Mouse (Mus musculus): Measurements from ENCODE around the gene Esf1. TPM values are rescaled to one million over a fixed set of nuclear protein-coding genes. Genes with fewer than 3 reads are reported as not detected.
"Not testable (repeated sequence)": the region's sequence is repeated elsewhere in the genome, so short reads cannot be mapped to it uniquely, and the experiment has no call there.

Gene Esf1
- polyA plus RNA-seq (2015; fragmentation: Nextera tagmentation; extraction: Ambion mirVana) = 17.6 and 24.6 TPM in 2 replicates

DNA sequence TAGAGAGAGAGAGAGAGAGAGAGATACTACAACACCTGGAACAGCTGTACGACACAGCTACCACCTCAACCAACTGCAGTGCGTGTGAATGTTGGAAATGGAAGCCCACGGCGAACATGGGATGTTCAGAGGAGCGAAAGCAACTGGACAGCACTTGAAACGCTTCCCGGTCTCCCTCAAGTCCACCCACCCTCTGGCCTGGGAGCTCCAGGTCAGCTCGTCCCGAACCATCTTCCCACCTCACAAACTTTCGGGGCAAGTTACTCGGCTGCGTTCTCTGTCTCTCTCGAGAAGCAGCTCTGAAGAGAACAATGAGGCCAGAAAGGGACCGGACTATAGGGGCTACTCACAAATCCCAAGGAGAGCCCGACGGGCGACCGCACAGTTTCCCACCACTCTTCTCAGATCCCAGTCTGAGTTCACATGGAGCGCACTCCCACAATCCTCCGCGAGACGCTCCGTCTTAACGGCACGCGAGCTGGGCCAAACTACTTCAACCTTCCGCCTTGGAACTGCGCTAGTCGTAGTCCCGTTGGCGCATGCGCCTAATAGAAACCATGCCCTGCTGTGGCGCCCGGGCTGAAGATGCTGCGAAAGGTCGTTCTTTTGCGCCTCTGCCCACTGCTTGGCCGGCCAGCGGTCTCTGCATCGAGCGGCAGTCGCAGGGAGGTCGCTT, at the start of gene Esf1, which contains the start of gene Ndufaf5:
Gene Esf1 (minus strand): TSS at position 438 of the 676 bp plus-strand sequence.
Gene Ndufaf5 (plus strand): TSS at position 523 of the 676 bp plus-strand sequence.
- DNase-seq (ENCODE audit: low spot score) = peak; percentile 95

DNA sequence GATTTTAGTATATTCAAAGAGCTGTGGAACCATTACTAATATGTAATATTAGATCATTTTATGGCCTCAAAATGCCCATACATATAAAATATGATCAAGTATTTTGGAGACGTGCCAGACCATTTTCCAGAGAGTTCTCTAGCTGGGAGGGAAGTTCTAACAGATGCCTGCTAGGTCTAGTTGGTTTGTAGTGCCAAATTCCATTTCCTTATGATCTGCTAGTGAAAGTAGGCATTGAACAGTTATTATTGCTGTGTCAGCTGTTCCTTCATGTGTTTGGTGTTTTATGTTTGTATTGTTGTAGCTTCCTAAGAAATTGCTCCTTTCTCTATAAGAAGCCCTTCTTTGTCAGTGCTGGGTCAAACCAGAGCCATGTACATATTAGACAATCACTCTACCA, 45.6 kb upstream of the Esf1 start:
- no peak for DNase-seq (ENCODE audit: low spot score)

DNA sequence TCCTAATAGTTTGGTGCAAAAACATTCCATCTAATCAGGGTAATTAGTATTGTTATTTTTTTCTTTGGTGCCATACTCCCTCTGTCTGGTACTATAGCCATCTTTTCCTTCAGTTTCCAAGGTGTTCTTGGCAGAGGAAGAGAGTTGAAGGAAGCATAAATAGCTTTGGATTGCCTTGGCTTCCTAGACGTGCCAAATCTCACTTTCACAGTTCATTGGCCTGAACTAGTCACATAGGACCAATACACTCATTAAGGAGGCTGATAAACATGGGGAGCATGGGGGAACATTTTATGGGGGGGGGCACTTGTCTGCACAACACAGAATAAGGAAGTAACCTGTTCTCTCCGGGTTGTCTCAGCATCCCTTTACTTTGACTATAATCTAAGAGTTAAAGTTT, 45.1 kb upstream of the Esf1 start:
- no peak for DNase-seq (ENCODE audit: low spot score)

DNA sequence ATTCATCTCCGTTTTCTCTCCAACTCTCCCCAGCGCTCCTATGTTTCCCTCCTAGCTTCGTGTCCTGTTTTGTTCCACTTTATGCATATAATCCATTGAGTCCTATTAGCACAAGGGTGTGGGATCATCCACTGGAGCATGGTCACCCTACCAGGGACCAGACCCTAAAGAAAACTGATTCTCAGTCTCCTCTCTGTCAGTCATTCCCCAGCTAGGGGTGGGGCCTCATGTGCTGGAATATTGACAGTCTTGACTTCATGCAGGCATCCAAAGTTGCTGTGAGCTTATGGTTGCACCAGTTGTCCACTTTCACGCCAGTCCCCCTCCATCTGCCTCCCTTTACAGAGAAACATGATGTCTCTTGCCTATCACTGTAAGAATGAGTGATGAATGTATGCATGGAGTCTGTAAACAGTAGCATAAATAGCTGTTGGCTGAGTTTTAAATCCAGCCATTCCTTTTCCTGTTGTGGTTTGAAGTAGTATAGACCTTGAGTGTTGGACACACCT, 44.2 kb upstream of the Esf1 start:
- DNase-seq (ENCODE audit: low spot score) = no peak

DNA sequence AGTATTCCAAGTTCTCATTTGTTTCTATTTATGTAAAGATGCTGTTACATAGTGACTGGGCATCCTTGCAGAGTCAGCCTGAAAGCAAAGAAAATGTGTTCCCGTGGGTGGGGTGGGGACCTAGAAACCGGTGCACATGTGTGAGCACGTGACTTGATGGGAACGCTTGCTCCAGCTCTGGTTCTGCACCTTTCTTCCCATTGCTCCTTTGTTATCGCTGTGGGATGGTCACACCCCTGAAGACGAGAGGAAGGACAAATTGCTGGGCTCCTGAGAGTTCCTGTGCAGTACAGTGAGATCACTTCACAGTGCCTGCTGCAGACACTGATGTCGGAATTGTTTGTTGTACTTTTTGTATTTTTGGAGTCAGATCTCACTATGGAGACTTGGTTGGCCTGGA, 33.4 kb upstream of the Esf1 start:
- DNase-seq (ENCODE audit: low spot score) = no peak

DNA sequence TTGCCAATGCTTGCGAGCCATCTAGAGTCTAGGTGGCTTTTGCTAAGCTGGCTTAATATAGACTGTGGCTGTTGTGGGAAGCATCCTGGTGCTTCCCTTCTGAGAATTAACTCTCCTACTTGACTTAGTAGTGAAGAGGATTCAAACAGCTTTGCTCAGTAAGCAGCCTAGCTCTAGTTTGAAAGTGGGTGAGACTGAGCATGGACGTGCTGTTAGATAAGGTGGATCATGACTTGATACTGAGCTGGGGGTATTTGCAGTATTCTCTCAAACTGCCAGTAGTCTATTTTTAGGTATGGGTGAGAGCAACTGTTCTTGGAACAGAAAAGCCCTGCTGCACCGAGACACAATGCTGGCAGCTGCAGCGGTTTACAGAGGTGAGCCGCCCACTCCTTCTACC, 32.2 kb upstream of the Esf1 start:
- no peak for DNase-seq (ENCODE audit: low spot score)

DNA sequence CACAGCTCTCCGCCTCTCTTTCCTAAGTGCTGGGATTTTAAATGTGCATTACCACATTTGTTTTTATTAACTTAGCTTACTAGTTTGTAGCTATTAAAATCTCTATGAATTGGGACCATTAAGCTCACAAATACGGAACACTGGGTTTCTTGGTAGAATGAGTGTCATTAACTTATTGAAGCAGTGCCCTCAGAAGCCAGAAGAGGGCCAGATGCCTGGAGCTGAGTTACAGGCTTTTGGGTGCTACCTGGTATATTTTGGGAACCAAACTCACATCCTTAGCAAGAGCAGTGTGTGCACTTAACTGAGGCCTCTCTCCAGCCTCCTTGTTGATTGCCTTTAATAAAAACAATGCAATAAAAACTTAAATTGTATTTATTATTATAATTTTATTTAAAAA, 30.3 kb upstream of the Esf1 start:
- no peak for DNase-seq (ENCODE audit: low spot score)

DNA sequence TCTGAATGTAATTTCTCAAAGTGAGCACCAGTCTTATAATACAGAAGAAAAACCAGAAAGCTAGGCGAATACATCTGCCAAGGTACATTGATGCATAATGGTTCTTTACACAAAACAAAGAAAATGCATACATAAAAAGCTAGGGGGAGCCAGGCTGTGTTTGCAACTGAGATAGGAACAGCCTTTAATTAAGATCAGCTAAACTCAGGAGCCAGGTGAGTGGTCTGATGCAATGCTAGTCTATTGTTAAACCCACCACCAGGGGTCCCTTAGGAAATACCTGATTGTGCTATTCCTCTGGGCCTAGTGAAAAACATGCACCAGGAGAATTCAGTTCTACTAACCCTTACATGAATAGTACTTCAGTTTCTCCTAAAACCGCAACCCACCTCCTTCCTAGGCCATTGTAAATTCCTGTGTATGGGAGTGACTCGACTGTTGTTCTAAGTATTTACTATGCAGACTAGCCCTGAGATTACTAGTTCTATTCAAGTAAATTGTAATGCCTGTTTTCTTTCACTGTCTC, 15.4 kb upstream of the Esf1 start:
- not testable (repeated sequence) for DNase-seq (ENCODE audit: low spot score)

DNA sequence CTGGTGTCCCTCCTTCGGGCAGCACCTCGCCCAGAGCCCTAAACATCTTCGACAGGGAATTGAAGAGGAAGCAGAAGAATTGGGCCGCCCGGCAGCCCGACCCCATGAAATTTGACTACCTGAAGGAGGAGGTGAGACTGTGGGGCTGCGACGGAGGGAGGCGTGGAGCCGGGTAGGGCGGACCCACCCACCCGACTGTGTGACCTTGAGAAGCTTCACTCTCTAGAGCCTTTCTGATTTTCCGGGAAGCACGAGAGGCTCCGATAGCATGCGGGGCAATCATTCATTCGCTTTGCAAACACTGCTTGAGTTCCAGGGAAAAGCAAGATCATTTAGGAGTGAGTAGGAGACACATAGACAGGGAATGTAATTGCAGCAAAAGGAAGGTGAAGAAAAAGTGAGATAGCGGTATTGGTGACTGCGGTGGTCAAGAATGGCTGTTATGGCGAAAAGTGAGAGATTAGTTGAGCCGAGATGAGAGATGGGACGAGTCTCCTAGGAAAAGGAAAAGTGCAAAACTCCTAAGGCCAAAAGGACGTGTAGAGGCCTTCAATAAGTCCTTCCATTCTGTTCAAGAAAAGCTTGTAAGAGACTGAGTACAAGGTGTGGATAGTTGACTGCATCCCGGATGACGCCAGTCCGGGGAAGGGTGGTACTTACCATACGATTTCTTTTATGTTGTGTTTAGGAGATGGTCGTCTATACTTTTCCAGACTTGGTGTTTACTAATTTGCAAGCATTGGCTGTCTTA, 614 bp upstream of the Esf1 start:
- DNase-seq (ENCODE audit: low spot score) = no peak

DNA sequence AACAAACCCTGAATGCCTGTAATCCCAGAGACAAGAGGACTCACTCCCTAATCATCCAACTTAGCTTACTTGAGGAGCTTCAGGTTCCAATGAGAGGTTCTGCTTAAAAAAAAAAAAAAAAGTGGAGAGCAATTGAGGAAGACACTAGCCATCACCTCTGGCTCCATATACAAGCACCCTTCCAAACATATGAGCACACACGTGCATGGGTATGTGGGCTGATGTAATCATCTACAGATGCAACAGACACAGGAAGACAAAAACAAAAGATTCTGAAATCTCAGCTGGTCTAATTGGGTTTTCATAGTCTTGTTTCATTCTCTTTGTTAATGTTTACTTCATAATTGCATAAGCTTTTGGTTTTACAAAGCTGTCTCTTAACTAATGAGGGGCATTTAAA, 1.3 kb downstream of the Esf1 start:
- no peak for DNase-seq (ENCODE audit: low spot score)

DNA sequence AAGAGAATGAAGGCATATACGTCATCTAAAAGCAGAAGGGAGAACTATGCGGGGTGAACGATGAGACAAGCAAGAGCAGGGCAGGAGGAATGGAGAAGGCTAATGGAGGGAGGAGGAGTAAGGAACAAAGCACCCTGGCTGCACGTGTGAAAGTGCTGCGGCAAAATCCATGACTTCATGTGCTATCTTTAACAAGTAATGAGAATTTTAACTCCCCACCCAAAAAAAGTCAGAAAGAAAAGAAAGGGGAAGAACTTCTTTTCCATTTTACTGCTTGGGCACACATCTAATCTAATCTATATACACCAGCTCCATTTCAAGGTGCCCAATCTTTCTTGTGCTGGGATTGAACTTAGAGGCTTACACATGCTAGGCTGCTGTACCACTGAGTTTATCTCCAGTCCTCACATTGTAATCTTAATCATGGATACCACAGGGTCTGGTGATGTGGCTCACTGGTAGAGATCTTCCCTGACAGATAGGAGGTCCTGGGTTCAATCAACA, 7.0 kb downstream of the Esf1 start:
- DNase-seq (ENCODE audit: low spot score) = no peak

DNA sequence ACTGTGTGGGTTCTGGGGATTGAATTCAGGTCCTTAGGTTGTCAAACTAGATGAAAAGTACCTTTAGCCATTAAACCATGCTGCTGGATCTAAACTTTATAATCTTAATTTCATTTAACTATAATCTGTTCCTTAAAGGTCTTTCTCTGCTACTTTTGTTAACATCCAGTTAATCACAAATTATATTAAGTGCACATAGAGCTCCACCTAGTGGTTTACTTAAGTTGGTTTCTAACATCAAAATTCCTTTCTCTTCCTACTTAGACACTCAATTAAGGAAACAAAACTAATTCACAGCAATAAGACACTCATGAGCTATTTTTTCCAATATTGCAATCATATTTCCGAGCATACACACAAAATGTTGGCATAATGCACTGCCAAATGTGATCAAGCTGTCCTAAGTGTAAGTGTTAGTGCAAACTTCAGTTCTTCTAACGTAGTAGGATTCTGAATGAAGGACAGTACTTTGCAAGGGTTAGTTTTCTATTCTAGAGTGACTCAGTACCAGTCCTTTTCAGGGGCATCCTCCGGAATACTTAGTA, 11.1 kb downstream of the Esf1 start:
- DNase-seq (ENCODE audit: low spot score) = peak; percentile 54

DNA sequence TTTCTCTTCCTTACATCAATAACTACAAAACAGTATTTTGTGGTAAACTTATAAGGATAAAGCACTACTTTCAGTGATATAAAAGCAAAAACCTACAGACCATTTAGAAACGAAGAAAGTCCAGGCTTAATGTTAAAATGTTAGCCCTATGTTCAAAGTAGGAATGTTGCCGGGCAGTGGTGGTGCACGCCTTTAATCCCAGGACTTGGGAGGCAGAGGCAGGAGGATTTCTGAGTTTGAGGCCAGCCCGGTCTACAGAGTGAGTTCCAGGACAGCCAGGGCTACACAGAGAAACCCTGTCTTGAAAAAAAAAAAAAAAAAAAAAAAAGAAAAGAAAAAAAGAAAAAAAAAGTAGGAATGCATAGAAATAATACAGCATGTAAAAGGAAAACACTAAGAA, 18.6 kb downstream of the Esf1 start, which contains the start of gene Gm17374:
Gene Gm17374 (plus strand): TSS at position 301 of the 400 bp plus-strand sequence.
- not testable (repeated sequence) for DNase-seq (ENCODE audit: low spot score)

DNA sequence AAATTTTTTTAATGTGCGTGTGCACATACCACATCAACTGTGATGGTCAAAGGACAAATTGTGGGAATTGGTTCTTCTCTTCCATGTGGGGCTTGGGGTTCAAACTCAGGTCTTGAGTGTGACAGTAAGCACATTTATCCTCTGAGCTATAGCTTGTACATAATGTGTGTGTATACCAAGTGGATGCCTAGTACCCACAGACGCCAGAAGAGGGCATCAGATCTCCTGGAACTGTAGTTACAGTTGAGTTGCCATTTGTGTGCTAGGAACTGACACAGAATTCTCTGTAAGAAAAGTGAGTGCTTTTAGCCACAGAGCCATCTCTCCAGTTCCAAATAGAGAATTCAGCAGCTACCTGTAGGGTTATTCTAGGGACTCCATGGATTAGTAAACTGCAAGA, 44.8 kb downstream of the Esf1 start:
- no peak for DNase-seq (ENCODE audit: low spot score)

DNA sequence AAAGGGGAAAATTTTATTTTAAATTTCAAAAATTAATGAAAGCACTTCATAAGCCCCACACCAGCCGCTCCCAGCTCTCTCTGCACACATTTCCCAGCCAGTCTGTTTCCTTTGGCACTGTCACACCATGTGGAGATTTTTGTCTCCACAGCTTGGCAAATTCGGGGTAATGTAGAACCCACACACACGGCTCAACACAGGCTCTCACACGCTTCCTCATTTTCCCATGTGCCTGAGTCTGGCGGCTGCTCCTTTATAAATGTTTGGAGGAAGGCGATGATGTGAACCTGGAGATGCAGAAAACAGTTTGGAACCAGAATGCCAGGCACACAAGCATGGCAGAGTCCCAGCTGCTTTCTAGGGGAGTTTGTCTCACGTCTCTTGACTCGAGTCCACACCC, 56.5 kb downstream of the Esf1 start:
- no peak for DNase-seq (ENCODE audit: low spot score)

DNA sequence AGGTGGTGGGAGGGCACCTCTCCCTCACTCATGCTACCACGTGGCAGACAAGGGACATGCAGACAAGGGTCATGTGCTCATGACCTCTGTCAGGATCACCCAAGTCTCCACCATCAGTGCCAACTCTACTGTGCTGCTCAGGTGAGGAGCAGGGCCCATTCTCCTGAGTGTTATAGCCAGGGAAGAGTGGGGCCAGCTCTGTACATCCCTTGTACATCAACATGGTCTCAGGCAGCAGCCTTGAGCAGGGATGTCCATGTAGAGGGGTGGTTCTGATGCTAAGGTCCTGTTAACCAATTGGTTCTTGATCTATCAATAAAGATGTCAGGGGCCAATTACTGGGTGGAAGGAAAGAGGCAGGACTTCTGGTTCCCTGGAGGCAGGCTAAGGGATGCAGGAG, 61.4 kb downstream of the Esf1 start:
- DNase-seq (ENCODE audit: low spot score) = no peak

DNA sequence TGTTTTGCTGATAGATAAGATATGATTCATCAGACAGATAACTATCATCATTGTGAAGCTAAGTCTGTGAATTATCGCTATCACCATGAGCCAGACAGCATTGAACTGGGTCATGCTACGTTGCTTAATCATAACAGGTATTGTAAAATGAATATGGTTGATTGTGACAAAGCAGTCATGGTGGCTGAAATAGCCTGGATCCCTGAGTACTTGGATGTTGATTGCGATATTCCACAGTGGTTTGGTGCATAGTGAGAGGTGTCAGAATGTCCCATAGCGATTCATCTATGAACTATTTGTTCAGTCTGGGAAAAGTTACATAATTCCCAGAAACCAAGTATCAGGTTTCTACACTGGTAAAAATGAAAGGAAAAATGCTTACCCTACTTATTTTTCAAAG, 62.7 kb downstream of the Esf1 start:
- no peak for DNase-seq (ENCODE audit: low spot score)

DNA sequence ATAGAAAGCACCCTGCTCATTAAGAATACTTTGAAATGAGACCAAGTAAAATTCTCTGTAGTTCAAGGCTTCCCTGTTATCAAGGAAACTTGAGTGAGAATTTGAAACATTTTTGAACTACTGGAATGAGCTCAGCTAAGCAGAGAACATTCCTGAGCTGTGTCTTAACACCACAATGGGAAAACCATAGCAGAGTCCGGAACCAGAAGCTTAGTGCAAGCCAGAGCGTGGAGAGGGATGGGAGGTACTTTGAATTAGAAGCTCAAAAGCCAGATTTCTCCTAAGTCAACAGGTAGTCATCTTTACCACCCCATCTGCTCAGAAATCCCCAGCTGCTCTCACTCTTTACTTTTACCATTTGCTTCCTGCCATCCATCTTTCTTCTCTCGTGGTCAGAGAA, 65.4 kb downstream of the Esf1 start:
- DNase-seq (ENCODE audit: low spot score) = no peak

DNA sequence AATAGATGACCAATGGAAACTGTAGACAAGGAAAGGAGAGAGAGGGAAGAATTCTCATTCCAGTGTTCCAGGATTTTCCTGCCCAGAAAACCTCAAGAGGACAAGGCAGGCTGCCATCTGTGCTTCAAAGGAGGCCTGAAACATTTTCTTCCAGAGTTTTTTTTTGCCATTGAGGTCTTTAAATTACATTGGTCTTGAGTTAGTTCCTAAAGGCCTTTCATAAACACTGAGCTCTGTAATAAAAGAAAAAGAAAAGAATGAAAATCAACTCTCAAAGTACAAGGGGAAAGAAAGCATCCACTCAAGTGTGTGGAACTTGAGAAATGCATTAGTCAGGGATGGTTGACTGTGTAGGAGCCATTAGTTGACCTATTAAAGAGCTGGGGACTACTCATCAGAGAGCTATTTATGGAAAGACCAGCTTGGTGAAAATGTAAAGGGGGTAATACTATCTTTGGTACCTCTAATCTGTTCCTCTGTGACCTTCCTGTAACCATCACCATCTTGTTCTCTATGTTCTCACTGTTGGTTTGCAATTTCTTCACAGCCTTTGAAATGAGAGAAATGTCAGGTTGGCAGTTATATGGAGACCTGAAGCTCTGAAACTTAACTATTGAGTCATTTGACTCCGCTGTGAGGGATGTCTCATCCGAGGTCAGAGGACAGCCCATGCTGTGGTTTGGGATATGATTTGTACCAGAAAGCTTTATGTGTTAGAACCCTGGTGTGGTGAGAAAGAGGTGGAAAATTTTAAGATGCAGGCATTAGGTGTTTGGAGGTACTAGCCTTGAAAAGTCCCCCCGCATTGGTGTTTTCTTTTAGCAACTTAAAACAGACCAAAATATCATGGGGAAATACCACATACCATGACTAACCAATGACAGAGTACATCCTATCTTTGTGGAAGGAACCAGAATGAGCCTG, 69.6 kb downstream of the Esf1 start:
- no peak for DNase-seq (ENCODE audit: low spot score)

DNA sequence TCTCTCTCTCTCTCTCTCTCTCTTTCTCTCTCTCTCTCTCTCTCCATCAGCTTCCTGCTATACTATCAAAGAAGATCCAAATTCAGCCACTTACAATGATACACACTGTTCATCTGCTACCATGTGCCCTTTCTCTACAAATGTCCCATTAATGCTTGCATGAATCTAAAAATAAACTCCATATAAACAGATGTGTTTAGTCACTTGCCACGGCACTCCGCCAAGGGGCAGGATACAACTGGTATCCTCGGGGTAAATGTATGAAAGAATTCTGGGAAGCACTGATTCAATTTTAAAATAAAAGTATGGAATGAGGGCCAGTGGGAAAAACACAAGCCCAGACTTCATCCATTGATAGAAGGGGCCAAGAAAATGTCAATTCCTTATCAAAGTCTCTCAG, 70.4 kb downstream of the Esf1 start:
- DNase-seq (ENCODE audit: low spot score) = no peak

DNA sequence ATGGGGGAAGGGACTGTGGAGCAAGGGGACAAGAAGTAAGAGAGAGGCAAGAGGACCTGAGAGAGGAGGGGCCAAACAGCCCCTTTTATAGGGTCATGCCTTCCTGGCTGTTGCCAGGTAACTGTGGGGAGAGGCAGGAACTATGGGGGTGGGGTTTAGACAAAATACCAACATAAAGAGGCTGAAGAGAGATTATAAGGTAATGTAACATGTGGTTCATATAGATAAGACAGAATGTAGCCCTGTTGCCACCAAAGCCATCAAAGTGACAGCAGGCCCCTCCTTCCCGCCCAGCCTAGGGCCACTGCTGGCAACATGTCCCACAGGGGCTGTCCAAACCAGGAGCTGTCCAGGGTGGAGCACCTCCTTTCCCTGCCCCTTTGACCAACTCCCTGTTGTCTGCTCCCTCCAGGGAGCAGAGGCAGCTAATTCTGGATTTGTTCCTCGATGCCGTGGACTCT, 73.2 kb downstream of the Esf1 start:
- DNase-seq (ENCODE audit: low spot score) = no peak

Measured in thymus, postnatal 0 days (tissue).